Mouse (Mus musculus) G1E-ER4 (cell line): ENCODE data around the gene C9. TPM values are rescaled to one million over a fixed set of nuclear protein-coding genes. Genes with fewer than 3 reads are reported as not detected.

Experiments
- GATA1 ChIP-seq: IDR thresholded peaks from one replicate; pipeline ENCODE4 v1.8.0; 2012; ENCODE audit warnings: low read length, inconsistent platforms
- polyA plus RNA-seq: library from polyadenylated mRNA; stranded (reverse); fragments of >175 nt; gene quantifications from 2 replicates; pipeline ENCODE4 v1.2.3, GENCODE M21; 2012

C9 gene
- polyA plus RNA-seq, 1 experiment = not detected

DNA sequence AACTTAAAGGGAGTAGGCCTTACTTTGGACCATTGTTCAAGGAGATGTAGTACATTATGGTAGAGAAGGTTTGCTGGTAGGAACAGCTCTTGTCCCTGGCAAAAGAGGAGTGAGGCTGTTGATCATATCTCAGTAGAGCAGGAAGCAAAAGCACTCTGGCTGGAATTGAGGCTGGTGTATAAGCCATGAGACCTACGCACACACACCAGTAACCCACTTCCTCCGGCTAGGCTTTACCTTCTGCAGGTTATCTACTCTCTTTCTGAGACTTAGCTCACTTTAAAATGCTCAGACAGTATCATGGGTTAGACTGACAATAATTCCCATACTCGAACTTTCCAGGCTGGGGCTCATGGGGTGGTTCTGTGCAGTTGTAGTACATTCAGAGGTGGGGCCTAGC is 80.3 kb downstream of the C9 start:
- no peak for TF ChIP-seq GATA1

GRCm38 (mm10) chr15:6533858-6534343 is 88.8 kb downstream of the C9 start:
- TF ChIP-seq GATA1 = no peak

DNA sequence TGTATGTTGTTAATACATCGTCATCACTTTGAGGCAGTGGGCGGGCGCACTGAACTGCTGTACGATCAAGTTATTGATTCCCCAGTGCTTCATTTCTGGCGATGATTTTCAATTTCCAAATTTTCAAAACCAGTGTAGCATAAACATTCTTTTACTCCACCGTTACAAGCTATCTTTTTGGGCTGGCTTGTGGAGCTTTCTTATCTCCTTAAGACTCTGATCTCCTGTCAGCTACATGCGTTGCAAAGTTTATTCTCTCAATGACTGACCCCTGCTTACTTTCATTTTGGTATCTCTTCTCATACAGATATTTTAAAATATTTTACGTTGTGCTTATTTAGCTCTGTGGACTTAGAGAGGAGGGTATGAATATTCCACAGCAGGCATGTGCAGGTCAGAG is 89.5 kb downstream of the C9 start:
- TF ChIP-seq GATA1 = no peak

- TF ChIP-seq GATA1 = peak; percentile 29
Observed at GRCm38 (mm10) chr15:6539639-6540338, 94.7 kb downstream of the C9 start.

Other genes with a start within 250 kb of the C9 start
- 0.04 TPM in 1 of 2 replicates, not detected in the other for gene Dab2, start 145.5 kb upstream of the C9 start, polyA plus RNA-seq
- gene Fyb, start 77.5 kb downstream of the C9 start, polyA plus RNA-seq = 1,659 and 2,085 TPM in 2 replicates